Mouse (Mus musculus): ENCODE results near the gene Dnm1. TPM values are rescaled to one million over a fixed set of nuclear protein-coding genes. Genes with fewer than 3 reads are reported as not detected.

The Dnm1 gene
- polyA plus RNA-seq, 1 experiment from 2014 or later, result 4.7 TPM

DNA sequence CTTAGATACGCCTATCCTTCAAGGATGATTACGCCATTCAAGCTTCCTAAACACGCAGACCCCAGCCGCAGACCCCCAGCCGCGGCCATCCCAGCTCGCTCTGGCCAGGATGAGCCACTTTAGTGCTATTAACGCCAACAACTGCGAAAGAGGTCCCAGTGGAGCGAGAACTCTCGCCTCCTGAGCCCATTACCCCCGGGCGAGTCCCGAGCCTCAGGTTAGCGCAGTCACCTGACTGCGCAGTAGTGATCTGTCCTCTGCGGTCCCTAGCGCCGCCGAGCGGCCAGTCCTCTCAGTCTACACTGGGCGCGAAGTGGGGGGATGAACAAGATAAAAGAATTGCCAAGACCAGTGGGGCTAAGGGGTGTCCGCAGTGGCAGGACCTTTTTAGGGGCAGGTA, 8.3 kb upstream of the Dnm1 start:
- Histone ChIP-seq H3K4me1 (ENCODE audit: control insufficient read depth in 2 of 2, insufficient read depth in 2 of 2, low read length in 2 of 2) (peaks cover 11 to 21% of the 10 kb centered on the region in 2 experiments), H3K4me3 (ENCODE audit: control insufficient read depth in 1 of 2, insufficient read depth in 1 of 2, low read depth in 1 of 2, low read length in 2 of 2) (peak overlapping the region; percentile 40 to 45), H3K27ac (replicated peaks in 1 of 2; ENCODE audit: control insufficient read depth in 1 of 2, insufficient read depth in 1 of 2, low read depth in 2 of 2, low read length in 2 of 2) (no peak overlapping the region), H3K27me3 (ENCODE audit: control insufficient read depth, insufficient read depth, low read length) (no peaks in the 10 kb centered on the region; the same call in 1 of the 2 replicates), H3K9ac (ENCODE audit: low read length) (peak overlapping the region; percentile 67), H3K9me3 (ENCODE audit: control insufficient read depth, low read length) (no peaks in the 10 kb centered on the region), H3K36me3 (ENCODE audit: control insufficient read depth, insufficient read depth, low read length) (peaks cover 23% of the 10 kb centered on the region), H3K4me2 (ENCODE audit: low read length) (peak overlapping the region; percentile 86)
- under 1% methylated on average over 24 of the region's 24 CpGs for WGBS
- ATAC-seq (ENCODE audit: insufficient number of reproducible peaks, insufficient read depth, low FRiP score, low read depth), result peak; percentile 62; the same call in 1 of the 2 replicates

DNA sequence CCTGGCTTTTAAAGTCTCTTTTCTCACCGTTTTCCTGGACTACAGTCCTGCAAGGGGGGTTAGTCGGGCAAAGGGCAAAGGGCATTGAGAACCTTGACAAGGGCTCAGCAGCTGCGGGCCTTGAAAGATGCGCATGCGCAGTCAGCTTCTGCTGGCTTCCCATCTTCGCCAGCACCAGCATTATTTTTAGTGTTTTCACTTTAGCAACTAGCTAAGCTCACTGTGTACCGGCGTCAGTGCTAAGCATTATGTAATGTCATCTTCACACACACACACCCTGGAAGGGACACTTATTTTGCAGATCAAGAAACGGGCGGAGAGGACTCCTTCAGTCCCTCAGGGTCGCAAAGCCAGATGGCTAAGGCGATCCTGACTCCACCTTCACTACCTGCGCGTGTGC, 7.6 kb upstream of the Dnm1 start:
- Histone ChIP-seq H3K9me3 (ENCODE audit: control insufficient read depth, low read length) (no peaks in the 10 kb centered on the region), H3K27ac (replicated peaks in 1 of 2; ENCODE audit: control insufficient read depth in 1 of 2, insufficient read depth in 1 of 2, low read depth in 2 of 2, low read length in 2 of 2) (0 out of 4 replicates have a peak overlapping the region, but pooled peaks of 1 of the 2 experiments have one; percentile 14), H3K9ac (ENCODE audit: low read length) (peak overlapping the region; percentile 67), H3K4me3 (ENCODE audit: control insufficient read depth in 1 of 2, insufficient read depth in 1 of 2, low read depth in 1 of 2, low read length in 2 of 2) (peak overlapping the region; percentile 36 to 45), H3K4me1 (ENCODE audit: control insufficient read depth in 2 of 2, insufficient read depth in 2 of 2, low read length in 2 of 2) (peaks cover 11 to 21% of the 10 kb centered on the region in 2 experiments), H3K4me2 (ENCODE audit: low read length) (peak overlapping the region; percentile 86), H3K27me3 (ENCODE audit: control insufficient read depth, insufficient read depth, low read length) (no peaks in the 10 kb centered on the region; the same call in 1 of the 2 replicates), H3K36me3 (ENCODE audit: control insufficient read depth, insufficient read depth, low read length) (peaks cover 18% of the 10 kb centered on the region)
- 9% methylated on average over 14 of the region's 14 CpGs for WGBS
- no peak; the same call in 1 of the 2 replicates for ATAC-seq (ENCODE audit: insufficient number of reproducible peaks, insufficient read depth, low FRiP score, low read depth)

DNA sequence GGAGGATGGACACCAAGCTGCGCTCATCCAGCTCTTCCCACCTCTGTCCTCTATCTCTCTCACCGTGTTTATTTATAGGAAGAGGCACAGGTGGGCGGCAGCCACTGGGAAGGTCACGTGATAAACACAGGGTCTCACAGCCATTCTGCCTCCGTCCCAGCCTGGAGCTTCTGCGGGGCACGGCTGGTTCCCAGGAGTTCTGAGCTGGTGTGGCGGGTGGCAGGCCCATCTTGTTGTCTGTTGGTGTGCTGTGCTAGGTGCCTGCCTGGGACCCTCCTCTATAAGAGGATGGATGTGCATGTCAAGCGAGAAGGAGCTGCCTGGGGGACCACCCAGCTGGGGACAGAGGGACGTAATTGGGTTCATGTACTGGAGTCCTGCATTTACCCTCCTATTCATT, 5.2 kb upstream of the Dnm1 start:
- Histone ChIP-seq H3K9me3 (ENCODE audit: control insufficient read depth, low read length) (no peaks in the 10 kb centered on the region), H3K4me2 (ENCODE audit: low read length) (no peak overlapping the region), H3K4me1 (ENCODE audit: control insufficient read depth in 2 of 2, insufficient read depth in 2 of 2, low read length in 2 of 2) (peaks cover 11 to 21% of the 10 kb centered on the region in 2 experiments), H3K4me3 (ENCODE audit: control insufficient read depth in 1 of 2, insufficient read depth in 1 of 2, low read depth in 1 of 2, low read length in 2 of 2) (no peak overlapping the region), H3K9ac (ENCODE audit: low read length) (no peak overlapping the region), H3K36me3 (ENCODE audit: control insufficient read depth, insufficient read depth, low read length) (no peaks in the 10 kb centered on the region), H3K27ac (replicated peaks in 1 of 2; ENCODE audit: control insufficient read depth in 1 of 2, insufficient read depth in 1 of 2, low read depth in 2 of 2, low read length in 2 of 2) (no peak overlapping the region), H3K27me3 (ENCODE audit: control insufficient read depth, insufficient read depth, low read length) (no peaks in the 10 kb centered on the region; the same call in 1 of the 2 replicates)
- WGBS, result 57% methylated on average over 10 of the region's 10 CpGs
- no peak for ATAC-seq (ENCODE audit: insufficient number of reproducible peaks, insufficient read depth, low FRiP score, low read depth)

DNA sequence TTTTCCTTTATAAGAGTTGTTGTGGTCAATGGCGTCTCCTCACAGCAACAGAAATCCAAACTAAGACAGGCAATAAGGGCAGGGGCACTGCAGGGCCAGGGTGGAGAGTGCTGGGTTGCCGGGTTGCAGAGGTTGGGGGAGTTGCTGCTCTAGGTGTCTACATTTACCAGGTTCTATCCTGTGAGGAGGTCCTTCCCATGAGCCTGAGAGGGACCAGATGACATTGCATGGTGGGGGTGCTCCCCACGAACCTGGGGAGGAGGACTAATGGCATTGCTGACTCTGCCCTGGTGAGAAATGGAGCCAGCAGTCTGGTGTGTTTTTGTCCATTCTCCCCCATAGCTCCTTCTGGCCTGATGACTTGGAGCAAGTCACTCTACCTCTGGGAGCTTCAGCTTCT, 4.6 kb upstream of the Dnm1 start:
- H3K27ac ChIP-seq (replicated peaks in 1 of 2; ENCODE audit: control insufficient read depth in 1 of 2, insufficient read depth in 1 of 2, low read depth in 2 of 2, low read length in 2 of 2), result no peak overlapping the region
- 76% methylated on average over 3 of the region's 3 CpGs for WGBS
- H3K4me2 ChIP-seq (ENCODE audit: low read length), result no peak overlapping the region
- H3K4me3 ChIP-seq (ENCODE audit: control insufficient read depth in 1 of 2, insufficient read depth in 1 of 2, low read depth in 1 of 2, low read length in 2 of 2), result no peak overlapping the region
- no peaks in the 10 kb centered on the region for H3K36me3 ChIP-seq (ENCODE audit: control insufficient read depth, insufficient read depth, low read length)
- no peaks in the 10 kb centered on the region for H3K9me3 ChIP-seq (ENCODE audit: control insufficient read depth, low read length)
- no peak overlapping the region for H3K9ac ChIP-seq (ENCODE audit: low read length)
- H3K4me1 ChIP-seq (ENCODE audit: control insufficient read depth in 2 of 2, insufficient read depth in 2 of 2, low read length in 2 of 2), result peaks cover 11 to 23% of the 10 kb centered on the region in 2 experiments
- H3K27me3 ChIP-seq (ENCODE audit: control insufficient read depth, insufficient read depth, low read length), result no peaks in the 10 kb centered on the region; the same call in 1 of the 2 replicates
- ATAC-seq (ENCODE audit: insufficient number of reproducible peaks, insufficient read depth, low FRiP score, low read depth), result no peak

DNA sequence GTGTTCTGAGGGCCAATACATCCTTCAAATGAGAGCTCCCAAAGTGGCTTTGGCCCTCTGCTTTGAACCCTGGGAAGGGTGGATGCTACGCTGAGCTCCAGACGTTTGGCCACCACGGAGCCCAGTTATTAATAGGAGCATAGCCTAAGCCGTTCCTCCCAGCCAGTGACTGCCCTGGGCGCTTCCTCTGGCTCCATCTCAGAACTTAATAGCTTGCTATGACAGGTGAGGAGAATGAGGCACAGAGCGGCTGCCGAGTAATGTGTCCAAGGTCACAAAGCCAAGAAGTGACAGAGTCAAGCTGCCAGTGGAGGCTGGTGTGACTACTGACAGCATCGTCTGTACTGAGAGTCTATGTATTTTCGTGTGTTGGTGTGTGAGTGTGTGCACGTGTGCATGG, 3.1 kb upstream of the Dnm1 start:
- H3K4me3 ChIP-seq (ENCODE audit: control insufficient read depth in 1 of 2, insufficient read depth in 1 of 2, low read depth in 1 of 2, low read length in 2 of 2), result no peak overlapping the region
- no peak overlapping the region for H3K27ac ChIP-seq (replicated peaks in 1 of 2; ENCODE audit: control insufficient read depth in 1 of 2, insufficient read depth in 1 of 2, low read depth in 2 of 2, low read length in 2 of 2)
- no peaks in the 10 kb centered on the region for H3K9me3 ChIP-seq (ENCODE audit: control insufficient read depth, low read length)
- WGBS, result 58% methylated on average over 10 of the region's 10 CpGs
- H3K27me3 ChIP-seq (ENCODE audit: control insufficient read depth, insufficient read depth, low read length), result peaks cover 9% of the 10 kb centered on the region; the same call in 1 of the 2 replicates
- no peak for ATAC-seq (ENCODE audit: insufficient number of reproducible peaks, insufficient read depth, low FRiP score, low read depth)
- no peaks in the 10 kb centered on the region for H3K36me3 ChIP-seq (ENCODE audit: control insufficient read depth, insufficient read depth, low read length)
- H3K4me2 ChIP-seq (ENCODE audit: low read length), result no peak overlapping the region
- no peak overlapping the region for H3K9ac ChIP-seq (ENCODE audit: low read length)
- peaks cover 12 to 21% of the 10 kb centered on the region in 2 experiments for H3K4me1 ChIP-seq (ENCODE audit: control insufficient read depth in 2 of 2, insufficient read depth in 2 of 2, low read length in 2 of 2)

DNA sequence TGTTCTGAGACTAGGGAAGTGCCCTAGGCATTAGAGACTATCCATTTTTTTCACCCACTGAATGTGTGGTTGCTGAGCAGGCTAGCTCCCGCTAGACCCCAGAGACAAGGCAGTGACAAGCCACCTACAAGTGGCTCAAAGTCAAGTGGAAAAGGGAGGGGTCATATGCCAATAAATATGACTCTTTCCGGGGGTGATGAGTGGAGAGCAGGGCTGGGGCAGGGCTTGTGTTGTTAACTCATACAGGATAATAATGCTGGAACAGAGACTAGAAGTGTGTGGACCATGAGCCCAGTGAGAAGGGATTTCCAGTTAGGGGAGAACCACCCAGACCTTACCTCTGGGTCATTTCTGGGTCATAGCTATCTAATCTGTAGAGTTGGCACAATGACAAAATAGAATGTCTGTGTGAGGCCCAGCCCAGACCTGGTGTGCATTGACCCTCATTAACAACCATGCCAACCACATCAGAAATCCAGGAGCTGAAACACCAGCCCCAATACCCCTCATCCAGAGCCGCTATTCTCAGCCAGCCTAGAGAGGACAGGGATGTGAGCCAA, 1.3 kb upstream of the Dnm1 start:
- no peak overlapping the region for H3K4me3 ChIP-seq (ENCODE audit: control insufficient read depth in 1 of 2, insufficient read depth in 1 of 2, low read depth in 1 of 2, low read length in 2 of 2)
- no peak overlapping the region for H3K4me2 ChIP-seq (ENCODE audit: low read length)
- peaks cover 12 to 15% of the 10 kb centered on the region in 2 experiments for H3K4me1 ChIP-seq (ENCODE audit: control insufficient read depth in 2 of 2, insufficient read depth in 2 of 2, low read length in 2 of 2)
- no peaks in the 10 kb centered on the region for H3K9me3 ChIP-seq (ENCODE audit: control insufficient read depth, low read length)
- no peak overlapping the region for H3K9ac ChIP-seq (ENCODE audit: low read length)
- H3K27me3 ChIP-seq (ENCODE audit: control insufficient read depth, insufficient read depth, low read length), result peaks cover 16% of the 10 kb centered on the region; the same call in 1 of the 2 replicates
- 42% methylated on average over 3 of the region's 3 CpGs for WGBS
- ATAC-seq (ENCODE audit: insufficient number of reproducible peaks, insufficient read depth, low FRiP score, low read depth), result no peak
- no peak overlapping the region for H3K27ac ChIP-seq (replicated peaks in 1 of 2; ENCODE audit: control insufficient read depth in 1 of 2, insufficient read depth in 1 of 2, low read depth in 2 of 2, low read length in 2 of 2)
- no peaks in the 10 kb centered on the region for H3K36me3 ChIP-seq (ENCODE audit: control insufficient read depth, insufficient read depth, low read length)

DNA sequence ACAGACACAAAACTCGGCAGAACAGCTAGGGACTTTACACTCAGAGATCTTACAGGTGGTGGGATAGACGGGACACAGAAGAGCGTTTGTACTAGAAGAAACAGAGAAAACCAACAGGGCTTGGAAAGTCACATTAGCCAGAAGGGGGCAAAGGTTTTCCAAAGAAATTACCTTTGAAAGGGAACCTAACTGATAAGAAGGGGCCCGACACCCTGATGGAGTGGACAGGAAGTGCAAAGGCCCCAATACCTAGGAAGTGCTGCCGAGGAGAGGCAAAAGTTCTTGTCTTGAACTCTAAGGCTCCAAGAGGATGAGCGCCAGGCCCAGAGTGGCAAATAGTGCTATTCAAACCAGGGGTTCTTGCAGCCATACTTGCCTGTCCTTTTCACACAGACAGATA, 698 bp upstream of the Dnm1 start:
- WGBS, result 58% methylated on average over 6 of the region's 6 CpGs
- no peak overlapping the region for H3K27ac ChIP-seq (replicated peaks in 1 of 2; ENCODE audit: control insufficient read depth in 1 of 2, insufficient read depth in 1 of 2, low read depth in 2 of 2, low read length in 2 of 2)
- peaks cover 19% of the 10 kb centered on the region; the same call in 1 of the 2 replicates for H3K27me3 ChIP-seq (ENCODE audit: control insufficient read depth, insufficient read depth, low read length)
- ATAC-seq (ENCODE audit: insufficient number of reproducible peaks, insufficient read depth, low FRiP score, low read depth), result no peak
- peak overlapping the region; percentile 91 for H3K4me2 ChIP-seq (ENCODE audit: low read length)
- no peaks in the 10 kb centered on the region for H3K36me3 ChIP-seq (ENCODE audit: control insufficient read depth, insufficient read depth, low read length)
- no peak overlapping the region for H3K4me3 ChIP-seq (ENCODE audit: control insufficient read depth in 1 of 2, insufficient read depth in 1 of 2, low read depth in 1 of 2, low read length in 2 of 2)
- H3K4me1 ChIP-seq (ENCODE audit: control insufficient read depth in 2 of 2, insufficient read depth in 2 of 2, low read length in 2 of 2), result peaks cover 12 to 15% of the 10 kb centered on the region in 2 experiments
- H3K9ac ChIP-seq (ENCODE audit: low read length), result no peak overlapping the region
- no peaks in the 10 kb centered on the region for H3K9me3 ChIP-seq (ENCODE audit: control insufficient read depth, low read length)

All from heart, embryonic 14.5 days (tissue).